Mouse (Mus musculus) T-helper 1 cell (primary cell): ENCODE measurements around the gene Polrmt.

Experiments
- in situ Hi-C: fragments of 300-600 bp; cut with MboI, MseI; formaldehyde crosslinking; loops from one replicate; pipeline ENCODE4 v1.15.1; 2025; ENCODE audit warnings: high pct_unique_total_duplicates

Gene Polrmt

DNA sequence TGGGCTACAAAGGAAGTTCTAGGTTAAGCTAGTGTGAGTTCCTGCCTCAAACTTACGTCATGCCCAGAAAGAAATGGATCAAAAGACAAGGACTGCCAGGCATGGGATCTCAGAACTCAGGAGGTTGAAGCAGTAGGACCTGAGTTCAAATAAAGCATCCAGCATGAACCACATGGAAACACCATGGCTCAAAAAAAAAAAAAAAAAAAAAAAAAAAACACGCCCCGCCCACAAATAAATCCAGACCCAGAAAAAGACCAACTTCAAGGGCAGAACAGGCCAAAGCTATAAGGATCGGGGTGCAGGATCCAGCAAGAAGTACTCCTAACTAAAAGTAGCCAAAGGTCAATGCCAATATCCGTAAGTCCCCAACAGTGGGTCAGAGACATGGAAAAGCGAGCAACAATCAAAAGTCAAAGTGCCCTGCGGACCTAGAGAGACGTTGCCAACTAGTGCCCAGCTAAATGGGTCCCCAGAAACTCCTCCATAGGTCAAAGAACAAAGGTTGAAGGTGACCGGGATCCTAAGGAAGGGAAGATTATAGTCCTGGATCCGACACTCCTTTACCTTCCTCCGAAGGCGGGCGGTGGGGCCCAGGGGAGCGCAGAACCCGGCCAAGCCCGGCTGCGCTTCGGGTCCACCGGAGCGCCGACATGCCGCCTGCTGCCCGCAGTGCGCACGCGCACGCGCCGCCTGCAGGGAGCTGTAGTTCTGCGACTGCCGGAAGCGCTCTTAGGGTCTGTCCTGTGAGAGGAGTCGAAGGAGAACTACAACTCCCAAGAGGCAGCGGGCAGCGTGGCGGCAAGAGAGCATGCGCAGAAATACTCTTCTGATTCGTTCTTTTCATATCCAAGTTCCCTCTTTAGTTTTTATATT, at the start of gene Polrmt:
TSS of gene Polrmt (minus strand) at position 684 of the 876 bp plus-strand sequence.
- in situ Hi-C loops: no loop called here

DNA sequence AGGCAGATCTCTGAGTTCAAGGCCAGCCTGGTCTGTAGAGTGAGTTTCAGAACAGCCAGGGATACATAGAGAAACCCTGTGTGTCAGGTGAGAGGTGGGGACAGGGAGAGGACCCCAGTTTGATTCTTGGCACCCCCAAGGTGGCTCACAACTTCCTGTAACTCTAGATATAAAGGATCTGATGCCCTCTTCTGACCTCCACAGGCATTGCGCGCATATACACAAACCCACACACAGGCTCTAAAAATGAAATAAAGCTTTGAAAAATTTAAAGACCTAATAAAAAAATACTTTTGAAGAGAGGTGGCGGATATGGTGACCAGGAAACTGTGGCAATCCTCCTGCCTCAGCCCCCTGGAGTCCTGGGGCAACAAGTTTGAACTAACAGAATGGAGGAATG, 49.5 kb upstream of the Polrmt start:
- in situ Hi-C loops: loop anchor here (10.0 kb wide), 1 partner anchor 391 kb away; no protein-coding TSS in a partner anchor

DNA sequence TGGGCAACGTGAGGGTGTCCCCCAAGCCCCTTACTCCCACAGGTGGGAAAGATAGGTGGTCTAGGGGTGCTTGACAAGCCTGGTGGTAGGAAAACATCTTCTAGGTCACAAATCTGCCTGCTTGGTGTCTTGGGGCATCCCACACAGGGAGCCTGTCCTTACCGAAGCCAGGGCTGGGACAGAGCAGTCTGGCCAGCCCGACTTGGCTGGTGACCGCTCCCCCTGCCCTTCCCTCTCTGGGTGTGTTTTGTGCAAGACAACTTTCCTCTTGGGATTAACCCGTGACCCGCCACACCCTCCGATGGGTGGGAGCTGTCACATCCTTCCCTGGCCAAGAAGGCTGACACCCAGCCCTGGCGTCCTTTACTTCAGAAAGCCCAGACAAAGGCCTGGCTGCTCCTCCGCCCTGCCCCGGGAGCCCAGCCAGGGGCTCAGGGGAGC, 48.1 kb upstream of the Polrmt start:
- in situ Hi-C loops: loop anchor here (10.0 kb wide), 1 partner anchor 390 kb away; no protein-coding TSS in a partner anchor

DNA sequence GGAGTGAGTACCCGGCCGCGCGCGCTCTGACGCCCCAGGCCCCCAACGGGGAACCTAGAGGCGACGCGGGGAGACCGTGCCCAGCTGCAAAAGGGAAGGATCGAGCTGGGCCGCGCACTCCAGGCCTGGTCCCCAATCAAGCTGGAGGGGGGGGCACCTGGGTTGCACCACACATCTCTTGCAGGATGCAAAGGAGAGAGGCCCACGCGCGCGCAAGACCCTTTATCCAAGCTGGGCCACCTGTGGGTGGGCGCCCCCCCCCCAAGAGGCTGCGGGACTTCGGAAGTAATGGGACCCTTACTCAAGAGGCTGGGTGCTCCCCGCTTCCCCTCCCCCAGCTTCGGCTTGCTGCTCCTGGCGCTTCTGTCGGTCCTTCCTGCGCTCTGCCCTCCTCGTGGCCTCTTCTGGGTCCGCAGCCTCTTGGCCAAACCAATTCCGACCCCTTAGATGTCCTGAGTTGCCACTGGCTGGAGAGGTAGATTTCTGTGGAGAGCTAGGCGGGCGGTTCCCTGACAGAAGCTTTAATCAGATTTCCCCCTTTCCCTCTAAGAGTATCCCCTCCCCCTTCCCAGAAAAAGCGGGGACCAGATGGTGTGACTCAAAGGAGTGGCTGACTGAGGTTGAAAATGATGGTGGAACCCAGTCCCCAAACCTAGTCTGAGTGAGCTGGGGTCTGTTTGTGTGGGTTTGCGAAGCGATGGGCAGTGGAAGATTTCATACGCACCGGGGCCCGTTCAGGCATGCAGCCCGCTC, 47.5 kb upstream of the Polrmt start:
- in situ Hi-C loops: loop anchor here (10.0 kb wide), 1 partner anchor 389 kb away; no protein-coding TSS in a partner anchor

DNA sequence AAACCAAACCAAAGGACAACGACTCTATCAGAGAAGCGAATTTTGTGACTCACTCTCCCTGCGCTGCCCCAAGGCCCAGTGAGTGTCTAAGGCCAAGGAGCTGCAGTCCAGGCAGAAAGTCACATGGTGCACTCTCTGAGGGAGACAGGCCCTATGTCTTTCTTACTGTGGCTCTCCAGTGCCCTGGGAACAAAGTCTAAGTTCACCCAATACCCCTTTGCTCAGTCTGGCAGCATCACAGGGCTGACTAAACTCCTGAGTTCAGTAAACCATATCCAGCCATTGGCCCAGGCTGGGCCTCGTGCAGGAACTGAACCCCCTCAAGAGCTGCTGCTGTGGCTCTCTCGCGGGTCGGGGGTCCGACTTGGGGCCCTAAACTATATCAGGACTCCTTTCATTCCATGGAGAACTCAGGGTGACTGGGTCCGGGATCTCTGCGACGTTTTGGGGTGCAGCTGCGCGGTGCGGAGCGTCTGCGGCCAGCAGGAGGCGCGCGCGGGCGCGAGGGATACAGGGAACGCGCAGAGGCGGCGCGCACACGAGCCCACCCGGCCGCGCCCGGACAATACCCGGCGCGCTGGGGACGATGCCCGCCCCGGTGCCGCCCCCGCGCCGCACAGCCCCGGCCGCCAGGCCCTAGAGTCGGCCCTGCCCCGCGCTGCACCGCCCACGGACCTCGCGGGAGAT, 46.8 kb upstream of the Polrmt start, which contains the start of gene Palm:
TSS of gene Palm (plus strand) at position 522 of the 687 bp plus-strand sequence.
- in situ Hi-C loops: loop anchor here (10.0 kb wide), 1 partner anchor 388 kb away; no protein-coding TSS in a partner anchor

DNA sequence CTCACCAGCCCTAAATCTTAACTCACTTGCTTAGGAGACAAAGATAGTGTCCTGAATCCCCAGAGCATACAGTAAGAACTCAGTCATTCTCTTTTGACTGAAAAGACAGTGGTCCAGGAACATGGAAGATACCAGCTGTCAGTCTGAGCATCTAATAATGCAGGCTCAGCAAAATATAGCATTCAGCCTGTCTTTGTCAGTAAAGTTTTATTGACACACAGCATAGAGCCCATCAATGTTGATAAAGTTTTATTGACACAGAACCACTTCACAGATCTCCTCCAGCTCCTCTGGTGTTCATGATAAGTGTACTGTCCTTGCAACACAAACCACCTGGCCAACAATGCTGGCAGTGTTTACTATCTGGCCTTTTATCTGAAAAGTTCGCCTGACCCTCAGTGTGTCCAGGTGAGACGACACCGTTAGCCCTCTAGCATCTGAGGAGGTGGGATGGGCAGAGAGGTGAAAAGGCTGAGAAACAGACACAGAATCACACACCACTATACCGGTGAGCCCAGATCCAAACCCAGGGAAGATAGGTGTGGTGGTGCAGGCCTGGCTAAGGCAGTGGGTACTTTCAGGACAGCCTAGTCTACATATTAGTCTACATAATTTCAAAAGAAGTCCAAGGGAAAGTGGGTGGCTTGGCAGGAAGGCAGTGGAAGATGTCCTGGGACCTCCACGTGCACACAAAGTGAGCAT, 46.1 kb upstream of the Polrmt start:
- in situ Hi-C loops: loop anchor here (10.0 kb wide), 1 partner anchor 388 kb away; no protein-coding TSS in a partner anchor

DNA sequence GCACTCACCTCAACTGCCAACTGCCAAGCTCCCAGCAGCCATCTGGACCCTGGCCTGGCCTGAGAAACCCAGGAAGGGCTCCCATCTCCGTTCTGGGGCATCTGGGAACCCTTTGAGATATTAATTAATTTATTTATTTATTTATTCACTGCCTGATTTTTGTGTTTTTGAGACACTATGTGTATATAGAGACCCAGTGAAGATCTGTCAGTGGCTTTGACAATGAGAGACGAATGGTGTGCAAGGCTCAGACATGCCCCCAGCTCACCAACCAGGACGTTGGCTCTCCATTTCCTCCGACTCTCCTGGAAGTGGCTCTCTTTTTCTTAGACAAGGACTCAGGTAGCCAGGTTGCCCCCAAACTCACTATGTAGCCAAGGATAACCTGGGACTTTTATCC, 44.5 kb upstream of the Polrmt start, which contains the start of gene Prss57:
TSS of gene Prss57 (minus strand) at position 101 of the 400 bp plus-strand sequence.
- in situ Hi-C loops: loop anchor here (10.0 kb wide), 1 partner anchor 386 kb away; no protein-coding TSS in a partner anchor

DNA sequence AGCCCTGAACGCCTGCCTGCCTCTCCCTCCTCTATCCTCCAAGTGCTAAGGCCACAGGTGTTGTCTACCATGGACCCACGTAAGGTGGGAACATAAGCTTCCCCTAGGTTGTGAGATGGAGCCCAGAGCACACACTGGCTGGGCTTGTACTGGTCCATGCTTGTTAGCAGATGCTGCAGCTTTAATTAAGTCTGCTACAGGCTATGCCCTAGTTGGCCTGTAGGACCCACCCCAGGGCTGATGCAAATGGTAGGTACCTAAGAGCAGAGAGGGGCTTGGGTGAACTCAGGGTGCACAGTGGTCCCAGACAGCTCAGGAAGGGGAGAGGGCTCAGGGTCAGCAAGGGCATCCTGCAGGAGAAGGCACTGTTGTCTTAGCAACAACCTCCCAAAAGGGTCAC, 43.2 kb upstream of the Polrmt start:
- in situ Hi-C loops: no loop called here

DNA sequence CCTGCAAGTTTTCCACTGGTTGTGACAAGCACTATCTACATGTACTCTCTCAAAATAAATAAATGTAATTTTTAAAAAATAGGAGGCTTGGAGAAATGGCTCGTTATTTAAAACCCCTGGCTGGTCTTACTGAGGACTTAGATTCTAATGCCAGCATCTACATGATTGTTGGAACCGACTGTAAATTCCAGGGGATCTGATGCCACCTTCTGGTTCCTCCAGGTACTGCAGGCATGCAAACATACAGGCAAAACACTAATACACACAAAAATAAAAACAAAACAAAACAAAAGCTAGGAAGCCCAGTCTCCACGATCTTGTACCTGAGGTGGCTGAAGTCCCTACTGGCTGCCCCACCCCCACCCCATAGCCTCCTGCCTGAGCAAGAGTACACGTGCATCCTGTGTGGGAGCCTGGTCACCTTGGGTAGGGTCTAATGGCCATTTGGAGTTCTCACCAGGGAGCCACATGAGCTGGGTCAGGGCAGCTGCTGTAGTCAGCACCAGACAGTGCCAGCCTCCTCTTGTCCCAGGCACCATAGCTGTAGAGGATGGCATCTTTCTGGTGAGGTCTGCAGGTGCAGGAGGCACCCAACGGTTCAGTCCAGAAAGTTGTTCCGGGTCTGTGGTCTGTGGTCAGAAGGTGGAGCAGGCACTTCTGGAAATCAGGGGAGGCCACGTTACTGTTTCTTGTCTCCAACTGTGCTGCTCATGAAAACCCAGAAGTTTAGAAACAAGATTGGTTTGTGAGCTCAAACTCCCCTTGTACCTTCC, 42.2 kb upstream of the Polrmt start:
- in situ Hi-C loops: no loop called here

DNA sequence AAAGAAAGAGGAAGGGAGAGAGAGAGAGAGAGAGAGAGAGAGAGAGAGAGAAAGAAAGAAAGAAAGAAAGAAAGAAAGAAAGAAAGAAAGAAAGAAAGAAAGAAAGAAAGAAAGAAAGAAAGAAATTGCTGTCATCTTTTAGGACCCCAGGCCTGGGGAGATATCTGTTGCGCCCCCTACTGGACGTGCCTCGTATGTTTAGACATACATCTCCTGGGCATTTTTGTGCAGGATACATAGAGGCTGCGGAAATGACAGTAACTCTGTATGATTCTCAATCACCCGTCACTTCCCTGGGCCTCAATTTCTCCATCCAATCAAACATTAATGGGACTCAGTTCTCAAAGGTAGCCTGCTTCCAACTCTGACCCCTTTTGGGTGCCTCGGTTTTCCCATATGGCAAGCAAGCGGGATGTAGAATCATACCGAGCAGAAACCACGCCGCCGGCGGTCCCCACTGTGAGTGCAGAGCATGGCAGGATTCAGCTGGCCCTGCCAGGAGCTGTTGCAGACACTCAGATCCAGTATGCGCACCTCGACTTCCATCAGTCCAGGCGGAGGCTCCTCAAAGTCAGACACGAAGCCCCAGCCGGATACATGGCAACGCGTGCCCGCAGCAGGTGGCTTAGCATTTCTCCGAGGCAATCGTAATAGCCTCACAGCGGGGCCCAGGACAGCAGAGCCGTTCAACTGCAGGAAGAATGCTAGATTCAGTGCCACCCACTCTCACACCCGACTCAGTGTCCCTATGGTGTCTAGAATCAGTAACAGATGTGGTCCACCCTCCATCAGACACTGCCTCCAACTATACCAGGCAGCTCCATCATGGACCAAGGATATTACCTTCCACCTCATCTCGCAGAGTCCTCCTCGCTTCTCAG, 37.8 kb upstream of the Polrmt start:
- in situ Hi-C loops: loop anchor here (5.0 kb wide), 1 partner anchor 77 kb away; no protein-coding TSS in a partner anchor

DNA sequence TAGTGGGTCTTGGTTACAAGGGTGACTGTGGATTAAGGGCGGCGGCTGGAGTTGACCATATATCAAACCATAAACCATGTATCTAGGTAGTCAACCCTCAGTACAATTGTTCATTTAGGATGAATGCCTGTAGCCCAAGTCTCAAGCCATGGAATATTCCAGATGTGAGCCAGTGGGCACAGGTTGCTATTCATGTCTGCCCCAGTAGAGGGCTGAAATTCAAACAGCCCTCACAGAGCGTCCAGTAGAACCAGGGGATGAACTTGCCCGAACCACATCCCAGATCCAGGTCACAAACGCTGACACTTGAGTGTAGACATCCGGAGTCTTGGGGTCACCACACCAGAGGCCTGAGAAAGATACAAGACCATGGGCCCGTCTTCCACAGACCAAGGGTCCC, 36.7 kb upstream of the Polrmt start:
- in situ Hi-C loops: loop anchor here (5.0 kb wide), 1 partner anchor 76 kb away; no protein-coding TSS in a partner anchor

DNA sequence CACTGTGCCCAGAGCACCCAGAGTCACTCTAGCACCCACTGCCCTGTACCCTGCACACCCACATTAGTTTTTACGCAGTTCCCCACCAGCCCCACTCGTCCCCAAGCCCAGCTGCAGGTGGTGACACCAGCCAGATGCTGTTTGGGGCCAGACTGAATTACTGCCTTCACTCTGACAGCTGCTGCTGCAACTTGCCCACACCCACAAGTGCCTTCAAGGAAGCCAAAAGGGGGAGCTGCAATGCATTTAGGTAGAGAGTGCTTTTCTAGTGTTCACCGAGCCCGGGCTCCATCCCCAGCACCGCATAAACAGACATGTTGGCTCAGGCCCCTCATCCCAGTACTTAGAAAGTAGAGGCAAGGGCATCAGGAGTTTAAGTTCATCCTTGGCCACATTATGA, 35.6 kb upstream of the Polrmt start:
- in situ Hi-C loops: loop anchor here (5.0 kb wide), 1 partner anchor 75 kb away; no protein-coding TSS in a partner anchor

DNA sequence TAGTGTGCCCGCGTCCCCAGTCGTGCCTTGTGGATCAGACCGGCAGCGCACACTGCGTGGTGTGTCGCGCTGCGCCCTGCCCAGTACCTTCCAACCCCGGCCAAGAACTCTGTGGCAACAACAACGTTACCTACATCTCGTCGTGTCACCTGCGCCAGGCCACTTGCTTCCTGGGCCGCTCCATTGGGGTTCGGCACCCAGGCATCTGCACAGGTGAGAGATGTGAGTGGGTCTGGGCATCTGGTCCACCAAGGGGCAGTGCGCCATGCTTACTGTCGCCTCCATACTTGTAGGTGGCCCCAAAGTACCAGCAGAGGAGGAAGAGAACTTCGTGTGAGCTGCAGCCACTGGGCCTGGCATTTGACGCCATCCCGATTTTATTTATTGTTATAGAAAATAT, 34.8 kb upstream of the Polrmt start:
- in situ Hi-C loops: loop anchor here (5.0 kb wide), 1 partner anchor 74 kb away; no protein-coding TSS in a partner anchor

DNA sequence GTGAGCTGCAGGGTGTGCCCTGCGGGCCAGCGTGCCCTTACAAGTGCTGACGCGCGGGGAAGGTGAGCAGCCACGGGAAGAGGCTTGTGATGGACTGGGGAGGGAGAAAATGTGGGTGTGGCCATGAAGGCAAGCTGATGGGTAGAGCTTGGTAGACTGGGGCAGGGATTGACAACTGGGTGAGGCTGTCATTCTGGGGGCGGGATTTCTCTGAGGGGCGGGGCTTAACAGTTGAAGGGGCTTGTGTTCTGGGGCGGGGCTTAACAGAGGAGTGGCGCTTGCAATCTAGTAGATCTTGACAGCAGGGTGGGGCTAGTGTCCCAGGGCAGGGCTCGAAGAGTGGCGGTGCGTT, 34.3 kb upstream of the Polrmt start:
- in situ Hi-C loops: loop anchor here (5.0 kb wide), 1 partner anchor 73 kb away; no protein-coding TSS in a partner anchor

DNA sequence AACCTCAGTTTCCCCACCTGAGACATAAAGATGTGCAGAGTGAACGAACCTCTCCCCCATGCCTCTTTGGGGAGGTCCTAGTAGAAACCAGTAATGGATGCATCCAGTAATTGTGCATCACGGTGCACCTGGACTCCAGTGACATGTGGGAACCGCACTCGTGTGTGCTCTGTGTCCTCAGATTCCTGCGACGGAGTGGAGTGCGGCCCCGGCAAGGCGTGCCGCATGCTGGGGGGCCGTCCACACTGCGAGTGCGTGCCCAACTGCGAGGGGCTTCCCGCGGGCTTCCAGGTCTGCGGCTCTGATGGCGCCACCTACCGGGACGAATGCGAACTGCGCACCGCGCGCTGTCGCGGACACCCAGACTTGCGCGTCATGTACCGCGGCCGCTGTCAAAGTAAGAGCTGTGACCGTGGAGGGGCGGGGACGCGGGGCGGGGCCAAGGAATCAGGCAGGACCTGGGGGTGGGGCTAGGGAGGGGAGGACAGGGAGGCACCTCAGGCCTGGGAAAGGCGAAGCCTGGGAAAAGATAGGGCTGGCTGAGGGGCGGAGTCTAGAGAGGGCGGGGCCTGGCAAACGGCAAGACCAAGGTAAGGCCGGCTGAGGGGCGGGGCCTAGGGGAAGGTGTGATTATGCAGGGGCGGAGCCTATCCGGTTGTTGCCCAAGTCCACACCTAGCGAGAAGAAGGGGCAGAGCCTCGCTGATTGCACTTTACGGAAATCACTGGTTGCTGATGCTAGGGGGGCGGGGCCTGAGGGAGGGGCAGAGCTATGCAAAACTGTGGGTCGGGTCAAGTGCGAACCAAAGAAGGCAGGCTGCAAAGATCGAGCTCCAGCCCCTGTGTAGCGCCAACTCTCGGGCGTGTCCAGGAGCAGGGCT, 33.6 kb upstream of the Polrmt start:
- in situ Hi-C loops: loop anchor here (5.0 kb wide), 1 partner anchor 73 kb away; no protein-coding TSS in a partner anchor

DNA sequence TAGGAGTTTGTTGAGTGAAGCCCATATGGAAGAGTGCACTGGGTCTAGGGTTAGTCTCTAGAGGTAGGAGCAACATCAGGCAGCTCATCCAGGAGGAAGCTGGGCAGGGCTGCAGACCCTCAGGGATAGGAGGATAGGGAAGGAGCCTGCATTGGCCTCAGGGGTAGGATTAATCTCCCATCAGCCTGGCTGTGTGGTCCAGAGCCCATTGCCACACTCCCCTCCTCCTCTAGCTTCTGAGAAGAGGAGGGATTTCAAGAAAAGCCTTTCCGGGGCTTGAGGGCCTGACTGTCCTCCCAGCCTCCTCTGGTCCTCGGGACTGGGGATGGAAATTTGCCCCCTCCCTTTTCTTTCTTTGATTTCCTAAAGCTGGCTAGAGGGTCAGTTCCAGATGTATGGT, 32.8 kb upstream of the Polrmt start:
- in situ Hi-C loops: no loop called here

DNA sequence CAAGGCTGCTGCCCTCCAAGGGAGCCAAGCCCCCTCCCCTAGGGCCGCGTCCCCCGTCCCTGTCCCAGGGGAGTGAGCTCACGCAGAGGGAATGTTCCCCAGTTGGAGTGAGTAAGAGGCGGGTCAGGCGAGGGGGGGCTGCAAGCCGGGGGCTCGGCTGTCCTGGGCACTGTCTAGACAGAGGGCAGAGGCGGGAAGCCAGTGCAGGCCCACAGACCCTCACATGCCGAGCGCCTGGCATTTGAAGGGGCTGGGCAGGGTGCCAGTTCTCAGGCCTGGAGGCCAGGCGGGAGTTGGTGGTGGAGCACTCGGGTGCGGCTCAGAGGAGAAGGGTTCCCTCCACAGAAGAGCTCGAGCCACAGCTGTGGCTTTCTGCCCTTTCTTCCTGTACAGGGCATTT, 31.6 kb upstream of the Polrmt start:
- in situ Hi-C loops: no loop called here

DNA sequence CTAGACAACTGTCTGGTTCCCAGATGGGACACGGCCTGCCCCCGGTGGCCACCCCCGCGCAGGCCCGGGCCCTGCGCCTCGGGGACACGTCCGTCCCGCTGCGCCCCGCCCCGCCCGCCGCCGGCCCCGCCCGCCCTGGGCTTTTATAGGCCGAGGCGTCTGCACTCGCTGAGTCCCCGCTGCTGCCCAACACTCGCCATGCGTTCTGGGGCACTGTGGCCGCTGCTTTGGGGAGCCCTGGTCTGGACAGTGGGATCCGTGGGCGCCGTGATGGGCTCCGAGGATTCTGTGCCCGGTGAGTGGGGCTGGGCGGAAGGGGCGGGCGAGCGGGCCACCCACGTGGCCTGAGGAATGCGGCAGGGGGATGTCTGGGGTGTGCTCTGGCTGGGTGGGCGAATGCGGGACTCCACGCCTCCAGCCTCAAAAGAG, 30.7 kb upstream of the Polrmt start, which contains the start of gene Fstl3:
TSS of gene Fstl3 (plus strand) at position 170 of the 429 bp plus-strand sequence.
- in situ Hi-C loops: no loop called here
